Mouse (Mus musculus) naive thymus-derived CD4-positive, alpha-beta T cell, adult 5 months (primary cell): ENCODE measurements around the gene H1fx. TPM values are rescaled to one million over a fixed set of nuclear protein-coding genes. Genes with fewer than 3 reads are reported as not detected.

Experiments used
- polyA plus RNA-seq: library from polyadenylated mRNA; unstranded; fragments of 100-300 nt; shearing (Covaris generic); gene quantifications from one replicate; pipeline ENCODE4 v1.2.1, GENCODE M21; 2017

The H1fx gene
- polyA plus RNA-seq, result not detected

DNA sequence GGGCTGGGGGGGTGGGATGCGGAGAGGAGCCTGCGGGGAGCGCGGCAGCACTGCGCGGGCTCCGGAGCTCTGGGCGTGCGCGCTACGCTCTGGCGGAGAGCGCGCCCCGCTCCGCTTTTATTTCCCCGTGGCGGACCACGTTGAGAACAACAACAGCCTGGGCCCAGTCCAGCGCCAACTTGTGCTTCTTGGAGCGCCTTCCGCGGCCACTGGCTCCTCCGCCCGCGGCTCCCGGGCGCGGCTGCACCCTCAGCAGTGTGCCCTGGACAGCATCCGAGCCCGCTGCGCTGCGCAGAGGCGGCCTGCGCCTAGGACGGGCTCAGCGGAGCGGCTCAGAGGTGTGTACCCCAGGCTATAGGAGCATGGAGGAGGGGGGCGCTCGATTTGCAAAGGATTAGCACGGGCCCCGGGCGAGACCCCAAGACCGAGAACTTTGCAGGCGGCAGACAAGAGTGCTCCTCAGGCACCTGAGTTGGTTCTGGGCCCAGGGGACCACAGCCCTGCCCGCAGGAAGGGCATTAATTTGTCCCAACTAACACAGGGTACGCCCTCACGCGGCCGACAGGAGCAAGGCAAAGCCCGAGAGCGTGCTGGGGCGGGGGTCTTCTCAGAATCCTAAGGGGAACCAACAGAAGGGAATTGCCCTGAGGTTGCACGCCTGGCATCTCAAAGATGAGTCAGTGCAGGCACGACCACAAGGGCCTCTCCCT lies at the start of gene H1fx:
TSS of gene H1fx (minus strand) at position 91 of the 710 bp plus-strand sequence.

Other genes starting within 250 kb of the H1fx start
- gene Gp9, start 203.6 kb downstream of the H1fx start, polyA plus RNA-seq, result not detected
- 51.5 TPM for gene Rab43, start 169.5 kb downstream of the H1fx start, polyA plus RNA-seq
- gene Gm45140, start 145.8 kb downstream of the H1fx start, polyA plus RNA-seq, result 36.4 TPM
- gene Isy1, start 142.8 kb downstream of the H1fx start, polyA plus RNA-seq, result 219 TPM
- 2,062 TPM for gene Cnbp, start 130.5 kb downstream of the H1fx start, polyA plus RNA-seq
- gene Copg1, start 93.8 kb downstream of the H1fx start, polyA plus RNA-seq, result 160 TPM
- gene Hmces, start 67.7 kb downstream of the H1fx start, polyA plus RNA-seq, result 56.6 TPM
- gene Rab7, start 63.6 kb upstream of the H1fx start, polyA plus RNA-seq, result 261 TPM
- gene Rpn1, start 102.8 kb upstream of the H1fx start, polyA plus RNA-seq, result 136 TPM
- not detected for gene Gata2, start 212.3 kb upstream of the H1fx start, polyA plus RNA-seq
- not detected for gene Dnajb8, start 240.6 kb upstream of the H1fx start, polyA plus RNA-seq